Mouse (Mus musculus) midbrain, embryonic 10.5 days (tissue): ENCODE results near the gene Ddx52. TPM values are rescaled to one million over a fixed set of nuclear protein-coding genes. Genes with fewer than 3 reads are reported as not detected.

Experiments used
- DNase-seq: peaks from one replicate; pipeline ENCODE4 v3.0.0-alpha.2; 2017; ENCODE audit warnings: low spot score
- H3K27ac ChIP-seq: fragments of 300-500 bp; sonication (generic); replicated peaks from 2 replicates; pipeline ENCODE4 v1.5.1; 2016; ENCODE audit warnings: mild to moderate bottlenecking
- H3K27me3 ChIP-seq: fragments of 300-500 bp; sonication (generic); 2 replicates; pipeline ENCODE4 v1.6.1; 2016; ENCODE audit warnings: low read depth, mild to moderate bottlenecking; ENCODE audit not compliant: poor library complexity, severe bottlenecking
- H3K36me3 ChIP-seq: fragments of 300-500 bp; sonication (generic); 2 replicates; pipeline ENCODE4 v1.6.1; 2016; ENCODE audit warnings: mild to moderate bottlenecking, moderate library complexity
- H3K4me1 ChIP-seq: fragments of 300-500 bp; sonication (generic); 2 replicates; pipeline ENCODE4 v1.6.1; 2016
- H3K4me3 ChIP-seq: fragments of 300-500 bp; sonication (generic); 2 replicates; pipeline ENCODE4 v1.5.1; 2016; ENCODE audit warnings: mild to moderate bottlenecking, moderate library complexity
- H3K9me3 ChIP-seq: fragments of 300-500 bp; sonication (generic); replicated peaks from 2 replicates; pipeline ENCODE4 v1.6.1; 2016; ENCODE audit warnings: mild to moderate bottlenecking
- WGBS: fragments of 180-500 bp; shearing (Covaris S2); methylation state at CpG from one replicate; pipeline ENCODE4 v1.1.7; 2016; 5-methylcytosine and 5-hydroxymethylcytosine counted together
- polyA plus RNA-seq: library from polyadenylated mRNA; unstranded; fragments of >200 nt; fragmentation: Nextera tagmentation; extraction: Ambion mirVana; gene quantifications from 2 replicates; pipeline ENCODE4 v1.2.1, GENCODE M21; 2016

The Ddx52 gene
- 45.8 and 46.1 TPM in 2 replicates for polyA plus RNA-seq

DNA sequence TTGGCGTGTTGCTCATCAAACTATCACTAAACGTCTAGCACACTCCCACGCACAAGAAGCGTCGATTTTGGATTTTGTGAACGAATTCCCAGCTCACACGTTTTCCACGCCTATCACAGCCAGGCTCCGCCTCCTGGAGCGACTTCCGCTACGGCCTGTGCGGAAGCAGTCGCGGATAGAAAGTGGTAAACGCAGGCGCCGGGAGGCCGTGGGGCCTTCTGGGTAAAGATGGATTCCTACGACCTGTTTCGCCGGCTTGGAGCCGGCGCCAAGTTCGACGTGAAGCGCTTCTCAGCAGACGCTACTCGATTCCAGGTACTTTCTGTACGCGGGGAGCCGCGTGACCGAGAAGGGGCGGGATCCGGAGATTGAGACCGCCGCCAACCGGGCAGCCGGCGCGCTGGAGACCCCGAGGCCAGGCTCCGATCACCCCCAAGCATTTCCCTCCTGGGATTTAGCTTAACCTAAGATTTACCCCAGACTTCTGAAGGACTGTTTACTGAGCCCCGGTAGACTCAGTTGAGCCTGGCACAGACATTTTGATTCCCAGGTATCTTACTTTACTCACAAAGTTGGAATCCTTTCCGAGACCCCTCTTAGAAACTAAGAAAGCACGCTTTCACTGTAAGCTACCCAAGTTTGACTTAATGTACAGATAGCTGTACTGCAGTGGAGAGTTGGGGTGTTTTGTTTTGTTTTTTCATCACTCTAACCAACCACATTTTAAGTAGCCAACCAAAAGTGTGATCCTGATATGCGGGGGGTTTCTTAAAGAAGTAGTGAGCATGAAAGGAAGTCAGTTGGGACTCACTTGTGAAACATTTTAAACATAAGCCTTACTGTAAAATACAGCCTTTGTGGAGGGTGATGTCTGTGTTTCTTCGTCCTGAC, at the start of gene Ddx52:
TSS of gene Ddx52 (plus strand) at position 113 of the 891 bp plus-strand sequence.
- peaks cover 16% of the 10 kb centered on the region; the same call in 1 of the 2 replicates for H3K27me3 ChIP-seq
- WGBS: 2% methylated on average over 49 of the region's 49 CpGs
- peaks cover 12% of the 10 kb centered on the region for H3K4me1 ChIP-seq
- no peaks in the 10 kb centered on the region for H3K9me3 ChIP-seq
- DNase-seq: peak; percentile 87
- H3K27ac ChIP-seq: peak within 1 kb of the TSS; percentile 93
- peak within 1 kb of the TSS; percentile 86 for H3K4me3 ChIP-seq
- peaks cover 39% of the 10 kb centered on the region for H3K36me3 ChIP-seq

DNA sequence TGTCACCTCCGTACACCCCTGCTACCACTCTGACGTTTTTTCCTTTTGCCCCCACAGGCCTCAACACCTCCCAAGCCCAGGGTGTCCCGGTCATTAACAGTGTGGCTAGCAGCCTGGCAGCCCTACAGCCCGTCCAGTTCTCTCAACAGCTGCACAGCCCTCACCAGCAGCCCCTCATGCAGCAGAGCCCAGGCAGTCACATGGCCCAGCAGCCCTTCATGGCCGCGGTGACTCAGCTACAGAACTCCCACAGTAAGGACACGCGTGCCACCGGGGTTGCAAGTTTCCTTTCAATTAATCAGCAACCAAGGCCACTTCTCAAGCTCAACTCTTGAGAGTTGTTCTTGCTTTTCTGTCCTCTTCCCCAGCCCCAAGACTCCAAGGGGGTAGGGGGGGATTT, 48.5 kb upstream of the Ddx52 start:
- no peaks in the 10 kb centered on the region for H3K9me3 ChIP-seq
- no peaks in the 10 kb centered on the region for H3K36me3 ChIP-seq
- H3K4me1 ChIP-seq: peaks cover 24% of the 10 kb centered on the region
- DNase-seq: no peak
- H3K27ac ChIP-seq: no peak overlapping the region
- H3K4me3 ChIP-seq: no peak overlapping the region
- H3K27me3 ChIP-seq: no peaks in the 10 kb centered on the region
- 84% methylated on average over 9 of the region's 9 CpGs for WGBS

DNA sequence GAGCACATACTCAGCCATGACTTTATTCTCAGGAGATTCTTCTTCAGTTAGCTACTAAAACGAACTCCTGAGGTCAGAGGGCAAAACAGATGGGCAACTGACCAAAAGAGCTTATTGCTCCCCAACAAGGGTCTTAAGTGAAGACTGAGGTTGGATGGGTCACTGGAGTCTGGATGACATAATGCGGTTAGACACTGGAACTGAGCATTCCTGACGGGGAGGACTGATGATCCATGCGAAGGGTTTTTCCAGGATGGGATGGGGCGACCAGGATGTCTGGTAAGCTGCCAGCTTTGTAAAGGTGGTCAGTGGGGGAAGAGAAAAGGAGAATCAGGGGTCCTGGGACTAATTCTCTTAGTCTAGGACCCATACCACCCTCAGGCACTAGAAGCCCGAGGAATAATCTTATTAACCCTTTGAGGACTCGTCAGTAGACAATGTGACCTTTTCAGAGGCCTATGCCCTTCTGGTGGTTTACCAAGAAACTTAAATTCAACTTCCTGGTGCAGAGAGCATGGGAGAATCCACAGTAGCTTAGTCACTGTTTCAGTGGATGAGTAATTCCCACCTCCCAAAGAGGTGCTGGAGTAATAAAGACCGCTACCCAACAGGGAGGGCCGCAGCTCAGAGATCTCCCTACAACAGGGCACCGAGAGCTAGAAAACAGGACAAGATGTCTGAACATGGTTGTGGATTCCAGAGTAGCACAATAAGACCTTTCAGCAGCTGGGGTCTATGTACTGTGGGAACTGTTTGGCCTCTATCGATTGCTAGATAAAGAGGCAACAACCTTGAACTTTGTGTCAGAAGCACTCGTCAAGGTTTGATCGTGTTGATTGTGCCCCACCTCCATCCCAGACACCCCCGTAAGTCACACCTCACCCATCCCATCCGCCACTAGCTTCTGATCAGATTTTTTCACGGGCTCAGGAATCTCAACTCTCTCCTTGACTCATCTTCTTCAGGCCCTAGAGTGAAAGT, 45.1 kb upstream of the Ddx52 start:
- DNase-seq: no peak
- Histone ChIP-seq H3K36me3 (no peaks in the 10 kb centered on the region), H3K9me3 (no peaks in the 10 kb centered on the region), H3K4me1 (peaks cover 17% of the 10 kb centered on the region), H3K27me3 (no peaks in the 10 kb centered on the region), H3K4me3 (no peak overlapping the region), H3K27ac (no peak overlapping the region)
- 80% methylated on average over 16 of the region's 16 CpGs for WGBS

DNA sequence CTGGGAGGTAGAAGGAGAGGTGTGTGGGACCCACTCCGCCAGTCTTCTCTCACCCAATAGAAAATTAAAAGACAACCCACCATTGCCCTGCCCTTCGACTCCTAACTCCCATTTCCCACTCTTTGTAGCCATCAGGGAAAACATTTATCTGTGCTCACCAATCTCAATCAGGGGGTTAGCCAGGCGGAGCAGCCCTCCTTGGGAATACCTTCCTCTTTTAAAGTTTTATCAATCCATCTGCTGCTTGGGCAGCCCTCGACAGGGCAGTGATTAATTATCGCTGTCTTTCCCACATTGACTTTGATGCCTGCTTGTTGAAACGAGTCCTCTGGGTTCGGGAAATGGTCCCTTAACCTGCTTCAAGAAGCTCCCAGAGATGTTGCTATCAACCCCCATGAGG, 44.3 kb upstream of the Ddx52 start:
- WGBS: 82% methylated on average over 7 of the region's 7 CpGs
- H3K27me3 ChIP-seq: no peaks in the 10 kb centered on the region

DNA sequence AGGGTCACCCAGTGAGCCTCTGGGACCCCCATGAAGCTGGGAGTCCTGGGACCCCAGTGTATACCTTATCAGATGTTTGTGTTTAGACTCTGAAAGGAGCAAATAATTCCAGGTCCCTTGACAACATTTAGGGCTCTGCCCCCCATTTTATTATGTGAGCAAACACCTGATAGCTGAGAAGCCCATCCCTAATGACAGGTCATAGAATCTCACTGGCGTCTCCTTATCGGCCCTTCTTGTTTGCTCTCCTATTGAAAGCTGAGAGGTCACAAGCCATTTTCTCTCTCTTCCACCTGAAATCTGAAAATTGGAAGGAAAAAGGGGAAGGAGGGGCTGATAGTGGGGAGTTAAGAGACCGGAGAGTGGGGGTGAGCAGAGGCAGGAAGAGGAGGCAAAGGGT, 39.0 kb upstream of the Ddx52 start:
- Histone ChIP-seq H3K9me3 (no peaks in the 10 kb centered on the region), H3K27ac (no peak overlapping the region)
- 86% methylated on average over 3 of the region's 3 CpGs for WGBS

More for the DNA sequence above, 44.3 kb upstream of the Ddx52 start:
- H3K9me3 ChIP-seq: no peaks in the 10 kb centered on the region
- H3K4me1 ChIP-seq: peaks cover 9% of the 10 kb centered on the region
- H3K36me3 ChIP-seq: no peaks in the 10 kb centered on the region
- H3K27ac ChIP-seq: no peak overlapping the region
- no peak for DNase-seq
- H3K4me3 ChIP-seq: no peak overlapping the region

DNA sequence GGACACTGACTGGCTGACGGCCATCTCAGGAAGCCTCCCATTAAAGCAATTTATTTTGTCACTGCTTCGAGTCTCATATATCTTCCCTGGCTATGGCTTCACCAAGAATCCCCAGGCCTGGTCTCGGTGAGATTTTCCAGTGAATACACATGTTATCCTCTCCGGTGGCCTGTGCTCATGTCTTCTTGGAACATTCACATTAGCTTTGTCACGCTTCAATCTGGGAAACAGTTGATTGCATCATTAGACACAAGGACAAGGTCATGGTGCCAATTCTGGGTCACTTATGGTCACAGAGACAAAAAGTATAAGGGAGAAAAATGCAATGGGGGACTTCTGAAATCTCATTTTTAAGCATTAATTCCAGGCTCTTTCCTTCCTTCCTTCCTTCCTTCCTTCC, 36.1 kb upstream of the Ddx52 start:
- Histone ChIP-seq H3K36me3 (no peaks in the 10 kb centered on the region), H3K27me3 (no peaks in the 10 kb centered on the region), H3K4me1 (peaks cover 6% of the 10 kb centered on the region), H3K9me3 (no peaks in the 10 kb centered on the region), H3K27ac (no peak overlapping the region), H3K4me3 (no peak overlapping the region)
- DNase-seq: no peak
- WGBS: 83% methylated on average over 5 of the region's 5 CpGs

More for the DNA sequence above, 39.0 kb upstream of the Ddx52 start:
- H3K4me1 ChIP-seq: no peaks in the 10 kb centered on the region
- no peaks in the 10 kb centered on the region for H3K36me3 ChIP-seq
- DNase-seq: no peak
- H3K27me3 ChIP-seq: no peaks in the 10 kb centered on the region
- H3K4me3 ChIP-seq: no peak overlapping the region

DNA sequence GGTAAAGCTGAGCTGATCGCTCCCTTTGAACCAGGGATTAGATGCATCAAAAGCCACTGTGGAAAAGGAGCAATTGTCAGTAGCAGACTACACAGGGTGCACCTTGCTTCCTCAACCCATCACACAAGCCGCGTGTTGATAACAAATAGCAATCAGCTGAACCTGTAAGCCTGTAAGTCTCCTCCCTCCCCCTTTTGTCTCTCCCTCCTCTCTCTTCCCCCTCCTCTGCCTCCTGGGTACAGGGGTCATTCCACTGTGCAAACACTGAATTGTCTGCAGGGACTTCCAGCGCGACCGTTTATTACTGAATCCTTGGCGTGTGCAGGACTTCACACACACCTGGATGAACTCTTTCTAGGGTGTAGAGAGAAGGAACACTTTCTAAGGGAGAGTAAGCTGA, 33.5 kb upstream of the Ddx52 start:
- Histone ChIP-seq H3K4me1 (peaks cover 6% of the 10 kb centered on the region), H3K36me3 (no peaks in the 10 kb centered on the region), H3K9me3 (no peaks in the 10 kb centered on the region), H3K27me3 (no peaks in the 10 kb centered on the region), H3K4me3 (no peak overlapping the region), H3K27ac (0 out of 2 replicates have a peak overlapping the region, but pooled peaks have one; percentile 6)
- DNase-seq: no peak
- 21% methylated on average over 7 of the region's 7 CpGs for WGBS

DNA sequence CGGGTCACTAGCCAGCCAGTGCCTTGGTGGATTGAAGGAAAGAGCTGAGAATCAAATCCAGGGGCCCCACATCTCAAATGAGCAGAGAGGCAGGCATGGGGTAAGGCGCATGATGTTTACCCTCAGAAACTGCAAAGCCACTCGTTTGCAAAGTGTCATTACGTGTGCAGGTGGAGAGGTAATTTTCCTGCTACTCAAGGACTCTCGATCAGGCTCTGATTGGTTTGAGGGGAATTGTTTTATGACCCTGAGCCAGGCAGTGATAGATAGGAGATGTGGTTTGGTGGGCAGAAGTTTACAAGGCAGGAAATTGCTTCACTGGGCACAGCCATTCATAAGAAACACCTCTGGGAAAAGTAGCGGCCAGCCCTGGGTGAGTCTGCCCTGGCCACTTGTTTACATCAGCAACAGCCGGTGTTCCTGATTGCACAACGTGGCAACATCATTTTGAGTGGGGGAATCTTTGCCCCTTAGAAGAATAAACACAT, 28.0 kb upstream of the Ddx52 start:
- Histone ChIP-seq H3K27me3 (no peaks in the 10 kb centered on the region), H3K4me3 (no peak overlapping the region), H3K9me3 (no peaks in the 10 kb centered on the region), H3K36me3 (no peaks in the 10 kb centered on the region), H3K27ac (no peak overlapping the region), H3K4me1 (no peaks in the 10 kb centered on the region)
- WGBS: 78% methylated on average over 8 of the region's 8 CpGs
- no peak for DNase-seq

DNA sequence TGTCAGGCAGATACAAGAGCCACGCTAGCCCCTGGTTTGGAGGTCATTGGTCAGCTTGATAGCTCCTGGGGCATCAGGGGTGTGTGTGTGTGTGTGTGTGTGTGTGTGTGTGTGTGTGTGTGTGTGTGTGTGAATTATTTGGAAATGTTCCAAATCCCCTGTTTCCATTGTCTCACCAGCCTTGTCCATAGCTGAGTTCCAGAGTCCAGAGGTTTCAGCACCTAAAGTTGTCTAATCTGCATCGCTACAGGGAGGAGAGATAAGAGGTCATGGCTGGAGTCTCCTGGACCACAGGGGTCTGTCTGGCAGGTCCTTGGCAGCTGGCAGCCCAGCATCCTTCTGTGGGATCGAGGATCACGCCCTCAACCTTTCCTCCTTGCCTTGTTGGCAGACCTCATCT, 27.4 kb upstream of the Ddx52 start:
- WGBS: 93% methylated on average over 4 of the region's 4 CpGs
- Histone ChIP-seq H3K27me3 (no peaks in the 10 kb centered on the region), H3K27ac (no peak overlapping the region), H3K4me3 (no peak overlapping the region), H3K4me1 (peaks cover 1% of the 10 kb centered on the region; the same call in 1 of the 2 replicates), H3K36me3 (no peaks in the 10 kb centered on the region), H3K9me3 (no peaks in the 10 kb centered on the region)
- DNase-seq: no peak

DNA sequence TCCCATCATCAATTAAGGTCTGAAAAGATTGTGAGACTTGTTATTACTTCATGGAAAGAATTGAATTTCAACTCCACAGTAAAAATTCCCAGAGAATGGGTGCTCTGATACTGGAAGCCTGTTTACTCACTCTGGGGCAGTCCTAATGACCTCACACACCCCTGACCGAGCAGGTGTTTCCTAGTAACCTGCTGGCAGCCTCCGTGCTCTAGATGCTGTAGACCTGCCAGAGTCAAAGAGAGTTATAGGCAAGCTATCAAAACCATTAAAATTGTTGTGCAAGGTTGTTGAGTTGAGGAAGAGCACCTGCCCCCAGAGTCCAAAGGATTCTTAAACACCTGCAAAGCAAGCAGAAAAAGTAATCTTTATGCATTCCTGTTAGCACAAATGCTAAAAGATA, 19.3 kb upstream of the Ddx52 start:
- Histone ChIP-seq H3K9me3 (no peaks in the 10 kb centered on the region), H3K27me3 (no peaks in the 10 kb centered on the region), H3K4me1 (peaks cover 8% of the 10 kb centered on the region), H3K36me3 (no peaks in the 10 kb centered on the region), H3K27ac (no peak overlapping the region), H3K4me3 (no peak overlapping the region)
- 81% methylated on average over 2 of the region's 2 CpGs for WGBS
- DNase-seq: no peak

DNA sequence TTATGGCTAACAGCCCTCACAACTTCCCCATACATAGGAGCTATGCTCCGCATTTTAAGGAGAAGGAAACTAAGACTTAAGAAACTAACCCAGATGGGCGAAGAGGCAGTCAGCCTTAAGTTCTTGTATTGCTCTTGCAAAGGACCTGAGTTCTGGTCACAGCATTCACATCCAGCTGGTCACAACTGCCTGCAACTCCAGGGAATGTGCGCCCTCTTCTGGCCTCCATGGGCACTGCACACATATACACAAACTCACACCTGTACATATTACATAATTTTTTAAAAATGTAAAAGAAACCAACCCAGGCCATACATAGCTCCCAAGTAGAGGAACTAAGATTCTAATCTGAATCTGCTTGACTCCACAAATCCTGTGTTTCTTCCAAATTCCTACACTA, 14.8 kb upstream of the Ddx52 start:
- Histone ChIP-seq H3K4me3 (no peak overlapping the region), H3K4me1 (no peaks in the 10 kb centered on the region), H3K27me3 (no peaks in the 10 kb centered on the region), H3K27ac (no peak overlapping the region), H3K36me3 (no peaks in the 10 kb centered on the region), H3K9me3 (no peaks in the 10 kb centered on the region)
- 58% methylated on average over 3 of the region's 3 CpGs for WGBS
- peak; percentile 21 for DNase-seq

DNA sequence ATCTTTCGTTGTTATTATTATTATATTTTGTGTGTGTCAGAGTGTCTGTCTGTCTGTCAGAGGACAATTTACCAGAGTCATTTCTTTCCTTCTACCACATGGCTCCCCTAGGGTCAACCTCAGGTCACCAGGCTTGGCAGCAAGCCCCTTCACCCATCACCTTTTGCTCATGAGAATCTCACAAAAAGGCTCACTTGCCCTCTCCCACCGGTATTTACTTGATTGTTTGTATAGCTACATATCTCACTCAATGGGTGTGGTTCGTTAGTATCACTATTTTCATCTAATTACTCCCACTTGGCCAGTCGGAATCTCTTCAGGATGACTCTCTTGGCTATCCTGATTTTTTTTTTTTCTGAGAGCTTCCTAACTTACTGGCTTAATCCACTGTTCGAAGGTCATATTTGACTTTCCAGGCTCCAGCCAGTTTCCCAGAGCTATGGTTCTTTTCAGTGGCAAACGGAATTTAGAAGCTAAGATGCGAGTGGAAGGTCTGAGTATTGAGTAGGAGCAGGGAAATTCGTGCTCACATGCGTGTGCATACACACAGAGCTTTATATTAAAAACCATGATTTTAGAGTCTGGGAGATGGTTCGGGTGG, 9.3 kb upstream of the Ddx52 start:
- no peak for DNase-seq
- Histone ChIP-seq H3K4me3 (no peak overlapping the region), H3K36me3 (no peaks in the 10 kb centered on the region), H3K27me3 (0 out of 2 replicates have a peak, but pooled peaks cover 5% of the 10 kb centered on the region), H3K27ac (no peak overlapping the region), H3K4me1 (no peaks in the 10 kb centered on the region), H3K9me3 (no peaks in the 10 kb centered on the region)
- WGBS: 87% methylated on average over 10 of the region's 10 CpGs
